Mouse (Mus musculus) liver, embryonic 12.5 days (tissue): ENCODE data around the gene Kcnd3. TPM values are rescaled to one million over a fixed set of nuclear protein-coding genes. Genes with fewer than 3 reads are reported as not detected.

Experiments used
- ATAC-seq: fragments of 200-750 bp; cut with Nextera tagmentation; 2 replicates; pipeline ENCODE4 v1.8.0; 2017; ENCODE audit warnings: moderate number of reproducible peaks, mild to moderate bottlenecking, moderate library complexity
- H3K27ac ChIP-seq: fragments of 300-500 bp; sonication (generic); 2 replicates; pipeline ENCODE4 v1.5.1; 2016; ENCODE audit warnings: mild to moderate bottlenecking
- H3K27me3 ChIP-seq: fragments of 300-500 bp; sonication (generic); replicated peaks from 2 replicates; pipeline ENCODE4 v1.6.1; 2016; ENCODE audit warnings: mild to moderate bottlenecking, moderate library complexity
- H3K36me3 ChIP-seq: fragments of 300-500 bp; sonication (generic); 2 replicates; pipeline ENCODE4 v1.6.1; 2016; ENCODE audit warnings: mild to moderate bottlenecking, moderate library complexity
- H3K4me1 ChIP-seq: fragments of 300-500 bp; sonication (generic); 2 replicates; pipeline ENCODE4 v1.6.1; 2016
- H3K4me2 ChIP-seq: fragments of 300-500 bp; sonication (generic); 2 replicates; pipeline ENCODE4 v1.6.1; 2016; ENCODE audit warnings: mild to moderate bottlenecking, moderate library complexity
- H3K4me3 ChIP-seq: fragments of 300-500 bp; sonication (generic); 2 replicates; pipeline ENCODE4 v1.5.1; 2016; ENCODE audit warnings: mild to moderate bottlenecking, moderate library complexity
- H3K9ac ChIP-seq: fragments of 300-500 bp; sonication (generic); 2 replicates; pipeline ENCODE4 v1.6.1; 2016; ENCODE audit warnings: mild to moderate bottlenecking, moderate library complexity
- H3K9me3 ChIP-seq: fragments of 300-500 bp; sonication (generic); replicated peaks from 2 replicates; pipeline ENCODE4 v1.6.1; 2016; ENCODE audit warnings: mild to moderate bottlenecking, moderate library complexity
- WGBS: fragments of 180-500 bp; shearing (Covaris S2); methylation state at CpG from one replicate; pipeline ENCODE4 v1.1.7; 2016; ENCODE audit not compliant: insufficient replicate concordance; 5-methylcytosine and 5-hydroxymethylcytosine counted together
- polyA plus RNA-seq: library from polyadenylated mRNA; unstranded; fragments of >200 nt; fragmentation: Nextera tagmentation; extraction: Ambion mirVana; gene quantifications from 2 replicates; pipeline ENCODE4 v1.2.1, GENCODE M21; 2016

Gene Kcnd3
- polyA plus RNA-seq, 1 experiment from 2014 or later: 0.26 TPM

DNA sequence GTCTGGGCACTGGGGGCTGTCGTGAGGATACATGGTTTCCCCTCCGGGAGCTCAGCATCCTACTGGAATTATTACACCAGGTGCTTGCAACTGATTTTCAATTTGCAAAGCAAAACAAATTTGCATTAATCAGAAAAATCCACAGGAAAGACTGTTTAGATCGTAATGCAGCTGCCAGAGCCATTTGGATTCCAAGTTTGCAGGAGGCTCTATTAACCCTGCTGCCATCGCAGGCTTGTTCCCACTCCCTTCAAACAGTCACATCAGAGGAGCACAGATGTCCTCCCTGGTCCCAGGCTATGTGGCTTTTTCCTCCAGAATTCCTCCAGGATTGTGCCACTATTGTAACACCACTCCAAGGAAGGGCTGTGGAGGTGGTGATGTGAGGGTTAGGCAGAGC lies 54.5 kb downstream of the Kcnd3 start:
- Histone ChIP-seq H3K27ac (no peak overlapping the region), H3K4me1 (no peaks in the 10 kb centered on the region), H3K27me3 (no peaks in the 10 kb centered on the region; the same call in 1 of the 2 replicates), H3K36me3 (no peaks in the 10 kb centered on the region), H3K4me2 (no peak overlapping the region), H3K4me3 (no peak overlapping the region), H3K9me3 (no peaks in the 10 kb centered on the region), H3K9ac (no peak overlapping the region)
- ATAC-seq: no peak
- WGBS: 70% methylated on average over 4 of the region's 4 CpGs

DNA sequence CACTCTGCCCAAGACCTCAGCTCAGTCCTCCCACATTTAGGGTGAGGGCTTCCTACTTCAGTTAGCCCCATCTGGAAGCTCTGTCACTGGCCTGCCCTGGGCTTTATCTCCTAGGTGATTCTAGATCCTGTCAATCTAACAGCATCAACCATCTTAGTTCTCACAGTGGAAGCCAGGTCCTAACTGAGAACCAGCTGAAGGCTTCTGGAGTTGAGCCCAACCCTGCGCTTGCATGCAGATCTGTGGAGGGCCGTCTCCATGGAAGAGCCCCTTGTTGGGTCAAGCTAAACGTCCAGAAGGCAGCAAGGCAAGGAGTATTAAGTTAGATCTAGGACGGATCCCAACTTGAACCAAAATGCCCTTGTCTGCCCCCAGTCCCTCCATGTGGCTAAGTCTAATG lies 57.2 kb downstream of the Kcnd3 start:
- WGBS: 58% methylated on average over 4 of the region's 4 CpGs
- Histone ChIP-seq H3K4me1 (no peaks in the 10 kb centered on the region), H3K4me3 (no peak overlapping the region), H3K9ac (no peak overlapping the region), H3K9me3 (no peaks in the 10 kb centered on the region), H3K36me3 (no peaks in the 10 kb centered on the region), H3K27me3 (no peaks in the 10 kb centered on the region; the same call in 1 of the 2 replicates), H3K4me2 (no peak overlapping the region), H3K27ac (no peak overlapping the region)
- ATAC-seq: no peak

DNA sequence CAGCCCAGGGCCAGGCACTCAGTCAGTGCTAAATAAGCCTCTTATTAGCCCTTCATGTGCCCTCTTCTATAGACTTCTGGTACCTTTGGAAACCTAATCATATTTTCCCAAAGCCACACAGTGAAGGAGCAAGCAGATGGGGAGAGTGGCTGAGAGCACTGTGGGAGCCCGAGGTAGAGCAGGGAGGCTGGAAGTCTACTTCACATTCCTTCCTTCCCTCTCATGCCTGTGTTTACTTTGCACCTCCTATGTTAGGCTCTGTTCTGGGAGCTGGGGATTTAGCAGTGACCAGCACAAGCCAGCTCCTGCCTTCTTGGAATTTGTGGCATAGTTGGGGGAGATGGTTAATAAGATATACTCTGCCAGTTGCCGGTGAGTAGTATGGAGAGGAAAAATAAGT lies 59.7 kb downstream of the Kcnd3 start:
- H3K36me3 ChIP-seq: no peaks in the 10 kb centered on the region
- H3K4me1 ChIP-seq: no peaks in the 10 kb centered on the region
- ATAC-seq: no peak
- no peak overlapping the region for H3K4me2 ChIP-seq
- no peaks in the 10 kb centered on the region for H3K9me3 ChIP-seq
- H3K9ac ChIP-seq: no peak overlapping the region
- H3K27me3 ChIP-seq: no peaks in the 10 kb centered on the region; the same call in 1 of the 2 replicates
- no peak overlapping the region for H3K4me3 ChIP-seq
- no peak overlapping the region for H3K27ac ChIP-seq
- WGBS: 17% methylated on average over 2 of the region's 2 CpGs

DNA sequence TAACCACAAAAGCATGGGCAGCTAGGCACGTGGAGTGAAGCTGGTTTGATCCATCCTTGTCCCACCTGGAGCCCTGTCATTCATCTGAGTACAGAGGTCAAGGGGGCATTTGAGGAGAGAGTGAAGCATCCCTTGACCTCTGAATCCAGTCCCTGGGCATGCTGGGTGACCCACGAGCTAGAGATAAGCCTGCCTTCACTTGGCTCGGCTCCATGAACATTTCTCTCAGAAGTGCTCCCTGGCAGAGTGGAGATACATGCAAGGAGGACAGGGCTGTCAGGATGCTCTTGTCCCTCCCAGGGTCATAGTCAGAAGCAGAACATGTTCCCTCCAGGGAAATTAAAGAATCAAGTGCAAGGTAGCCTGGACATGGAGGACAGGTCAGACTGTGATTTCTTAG lies 62.1 kb downstream of the Kcnd3 start:
- Histone ChIP-seq H3K9me3 (no peaks in the 10 kb centered on the region), H3K27me3 (no peaks in the 10 kb centered on the region; the same call in 1 of the 2 replicates), H3K4me1 (no peaks in the 10 kb centered on the region), H3K27ac (no peak overlapping the region), H3K9ac (no peak overlapping the region), H3K4me2 (no peak overlapping the region), H3K36me3 (no peaks in the 10 kb centered on the region), H3K4me3 (no peak overlapping the region)
- WGBS: 40% methylated on average over 3 of the region's 3 CpGs
- ATAC-seq: no peak

DNA sequence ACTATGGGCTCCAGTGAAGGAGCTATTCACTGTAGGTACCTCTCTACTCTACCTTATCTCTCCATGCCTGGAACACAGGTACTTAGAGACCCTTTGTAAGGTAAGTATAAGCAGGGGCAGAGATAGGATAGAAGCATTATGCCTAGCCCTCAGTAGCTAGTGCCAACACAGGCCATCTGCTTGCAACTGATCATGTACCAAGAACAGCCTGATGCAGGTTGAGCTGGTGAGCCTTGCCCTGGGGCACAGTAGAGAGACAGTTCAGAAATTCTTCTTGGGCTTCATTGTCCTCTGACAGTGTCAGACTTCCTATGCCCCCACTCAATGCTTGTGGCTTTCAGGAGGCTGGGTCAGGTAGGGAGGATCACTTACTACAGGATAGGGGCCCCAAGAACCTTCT lies 62.9 kb downstream of the Kcnd3 start:
- H3K36me3 ChIP-seq: no peaks in the 10 kb centered on the region
- no peak overlapping the region for H3K27ac ChIP-seq
- ATAC-seq: no peak
- no peaks in the 10 kb centered on the region; the same call in 1 of the 2 replicates for H3K27me3 ChIP-seq
- H3K4me1 ChIP-seq: no peaks in the 10 kb centered on the region
- no peaks in the 10 kb centered on the region for H3K9me3 ChIP-seq
- H3K9ac ChIP-seq: no peak overlapping the region
- no peak overlapping the region for H3K4me2 ChIP-seq
- H3K4me3 ChIP-seq: no peak overlapping the region

DNA sequence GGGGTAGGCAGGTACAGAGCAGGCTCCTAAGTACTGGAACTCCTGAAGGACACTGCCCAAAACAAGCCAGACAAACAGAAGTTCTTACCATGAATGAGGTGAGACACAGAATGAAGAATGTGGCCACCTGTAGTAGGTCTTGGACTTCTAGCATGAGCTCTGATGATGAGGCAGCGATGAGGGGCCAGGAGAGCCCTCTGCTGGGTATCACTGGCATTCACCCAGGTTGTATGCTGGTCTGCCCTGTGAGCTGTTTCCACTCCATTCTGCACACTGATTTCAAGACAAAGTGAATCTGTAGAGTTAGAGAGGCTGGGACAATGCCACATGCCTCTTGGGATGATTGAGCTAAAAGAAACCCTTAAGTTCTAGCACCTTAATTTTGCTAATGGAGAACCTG lies 63.5 kb downstream of the Kcnd3 start:
- H3K9me3 ChIP-seq: no peaks in the 10 kb centered on the region
- H3K27me3 ChIP-seq: no peaks in the 10 kb centered on the region; the same call in 1 of the 2 replicates
- H3K4me3 ChIP-seq: no peak overlapping the region
- WGBS: 70% methylated on average over 1 of the region's 1 CpGs
- no peaks in the 10 kb centered on the region for H3K4me1 ChIP-seq
- no peak overlapping the region for H3K9ac ChIP-seq
- ATAC-seq: no peak
- no peak overlapping the region for H3K4me2 ChIP-seq
- no peak overlapping the region for H3K27ac ChIP-seq
- no peaks in the 10 kb centered on the region for H3K36me3 ChIP-seq

DNA sequence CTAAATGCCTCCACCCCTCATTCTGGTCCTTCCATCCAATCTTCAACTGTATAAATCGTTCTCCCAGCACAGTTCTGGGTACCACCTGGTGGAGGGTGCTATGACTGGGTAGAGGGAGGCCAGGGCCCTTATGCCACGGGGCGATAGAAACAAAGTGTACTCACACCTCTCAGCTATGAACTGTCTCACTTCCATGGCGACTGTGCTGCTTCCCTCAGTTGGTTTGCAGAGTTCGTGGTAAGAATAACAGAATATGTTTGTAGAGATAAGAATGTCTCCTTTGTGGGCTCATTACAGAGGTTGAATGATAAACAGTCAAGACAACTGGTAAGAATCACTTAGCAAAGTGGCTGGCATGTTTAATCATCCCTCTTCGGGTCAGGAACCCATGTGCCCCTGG lies 68.3 kb downstream of the Kcnd3 start:
- no peaks in the 10 kb centered on the region for H3K36me3 ChIP-seq
- H3K4me3 ChIP-seq: no peak overlapping the region
- H3K9me3 ChIP-seq: no peaks in the 10 kb centered on the region
- WGBS: 33% methylated on average over 6 of the region's 6 CpGs
- no peak overlapping the region for H3K4me2 ChIP-seq
- peaks cover 6% of the 10 kb centered on the region; the same call in 1 of the 2 replicates for H3K4me1 ChIP-seq
- no peak overlapping the region for H3K27ac ChIP-seq
- ATAC-seq: no peak
- no peaks in the 10 kb centered on the region; the same call in 1 of the 2 replicates for H3K27me3 ChIP-seq
- no peak overlapping the region for H3K9ac ChIP-seq

DNA sequence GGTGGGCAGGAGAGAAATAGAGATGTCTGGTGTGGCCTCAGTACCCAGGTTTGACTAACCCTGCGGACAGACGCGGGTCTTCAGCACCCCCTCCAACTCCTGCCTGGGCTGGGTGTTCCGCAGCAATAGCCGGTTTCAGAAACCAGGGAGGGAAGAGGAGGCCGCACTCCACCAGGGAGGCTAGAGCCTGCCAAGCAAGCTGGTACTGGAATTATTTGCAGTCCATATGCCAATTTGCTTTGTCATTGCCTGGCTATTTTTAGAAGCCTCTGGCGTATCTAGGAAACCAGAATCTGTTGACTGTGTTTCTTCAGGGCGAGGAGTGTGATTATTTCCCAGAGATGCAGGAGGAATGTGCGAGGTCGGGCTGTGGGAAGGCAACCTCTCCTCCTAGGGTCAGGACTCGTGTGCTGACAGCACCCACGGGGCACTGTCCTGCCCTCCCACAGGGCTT lies 69.1 kb downstream of the Kcnd3 start:
- H3K9me3 ChIP-seq: no peaks in the 10 kb centered on the region
- H3K4me1 ChIP-seq: peaks cover 6% of the 10 kb centered on the region; the same call in 1 of the 2 replicates
- no peaks in the 10 kb centered on the region; the same call in 1 of the 2 replicates for H3K27me3 ChIP-seq
- no peak overlapping the region for H3K4me2 ChIP-seq
- no peak overlapping the region for H3K9ac ChIP-seq
- WGBS: 53% methylated on average over 12 of the region's 12 CpGs
- ATAC-seq: no peak
- H3K4me3 ChIP-seq: no peak overlapping the region
- no peaks in the 10 kb centered on the region for H3K36me3 ChIP-seq
- no peak overlapping the region for H3K27ac ChIP-seq

DNA sequence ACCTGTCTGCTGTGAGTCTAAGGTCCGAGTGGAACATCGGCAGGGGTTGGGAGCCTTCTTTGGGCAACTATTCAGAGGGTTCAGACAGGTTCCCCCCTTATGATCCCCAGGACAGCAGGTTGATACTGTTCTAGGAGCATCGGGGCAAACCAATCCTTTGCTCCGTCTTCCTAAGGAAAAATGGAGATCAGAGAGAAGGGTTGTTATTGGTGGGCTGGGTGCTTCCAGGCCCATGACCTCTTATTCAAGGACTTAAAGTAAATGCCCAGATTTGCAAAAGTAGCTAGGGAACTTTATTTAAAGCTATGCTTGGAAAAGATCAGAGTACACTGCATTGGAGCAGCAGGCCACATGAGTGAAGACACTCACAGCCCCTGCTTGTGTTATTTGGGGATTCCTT lies 69.5 kb downstream of the Kcnd3 start:
- 73% methylated on average over 4 of the region's 4 CpGs for WGBS
- Histone ChIP-seq H3K27me3 (no peaks in the 10 kb centered on the region; the same call in 1 of the 2 replicates), H3K9me3 (no peaks in the 10 kb centered on the region), H3K4me2 (no peak overlapping the region), H3K4me1 (peaks cover 6% of the 10 kb centered on the region; the same call in 1 of the 2 replicates), H3K4me3 (no peak overlapping the region), H3K36me3 (no peaks in the 10 kb centered on the region), H3K27ac (no peak overlapping the region), H3K9ac (no peak overlapping the region)
- no peak for ATAC-seq

DNA sequence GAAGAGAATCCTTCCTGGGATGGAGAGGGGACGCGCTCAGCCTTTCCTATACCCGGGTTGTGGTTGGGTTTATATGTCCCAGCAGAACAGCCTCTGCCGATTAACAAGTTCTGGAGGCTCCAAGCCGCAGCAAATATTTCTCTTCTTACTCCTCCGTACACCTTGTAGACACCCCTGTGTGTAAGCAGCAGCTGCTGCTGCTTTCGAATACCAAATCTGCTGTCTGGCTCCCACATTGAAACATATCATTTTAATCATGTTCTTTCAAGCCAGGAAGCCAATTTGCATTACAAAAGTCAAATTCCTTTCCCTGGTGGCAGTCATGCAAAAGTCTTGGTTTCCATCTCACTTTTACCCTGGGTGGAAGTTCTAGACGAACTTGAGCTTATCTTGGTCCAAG lies 76.7 kb downstream of the Kcnd3 start:
- WGBS: 56% methylated on average over 8 of the region's 8 CpGs
- ATAC-seq: no peak

DNA sequence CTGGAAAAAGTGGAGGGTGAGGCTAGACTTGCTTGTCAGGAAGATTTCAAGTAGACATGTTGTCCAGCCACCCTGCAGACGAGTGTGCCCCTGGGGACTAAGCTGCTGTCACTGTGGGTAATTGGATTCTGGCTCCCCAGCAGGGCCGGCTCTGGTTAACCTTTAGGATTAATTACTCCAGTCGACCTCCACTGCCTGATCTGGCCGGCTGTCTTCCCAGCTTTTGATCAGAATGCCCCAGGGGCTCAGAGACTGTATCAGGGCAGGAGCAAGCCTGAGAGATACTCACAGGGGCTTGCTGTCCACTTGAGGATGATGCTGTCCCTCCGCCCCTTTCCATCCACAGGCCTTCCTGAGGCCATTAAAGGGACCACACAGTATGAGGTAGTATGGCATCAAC lies 77.6 kb downstream of the Kcnd3 start:
- ATAC-seq: no peak
- Histone ChIP-seq H3K4me1 (no peaks in the 10 kb centered on the region), H3K9me3 (no peaks in the 10 kb centered on the region), H3K9ac (no peak overlapping the region), H3K4me2 (no peak overlapping the region), H3K36me3 (no peaks in the 10 kb centered on the region), H3K27me3 (peaks cover 13% of the 10 kb centered on the region), H3K4me3 (no peak overlapping the region), H3K27ac (no peak overlapping the region)
- 31% methylated on average over 5 of the region's 5 CpGs for WGBS

More for the DNA sequence above, 76.7 kb downstream of the Kcnd3 start:
- H3K36me3 ChIP-seq: no peaks in the 10 kb centered on the region
- no peak overlapping the region for H3K9ac ChIP-seq
- no peak overlapping the region for H3K4me3 ChIP-seq
- H3K27me3 ChIP-seq: peaks cover 13% of the 10 kb centered on the region
- H3K4me2 ChIP-seq: no peak overlapping the region
- no peak overlapping the region for H3K27ac ChIP-seq
- H3K9me3 ChIP-seq: no peaks in the 10 kb centered on the region
- H3K4me1 ChIP-seq: no peaks in the 10 kb centered on the region

DNA sequence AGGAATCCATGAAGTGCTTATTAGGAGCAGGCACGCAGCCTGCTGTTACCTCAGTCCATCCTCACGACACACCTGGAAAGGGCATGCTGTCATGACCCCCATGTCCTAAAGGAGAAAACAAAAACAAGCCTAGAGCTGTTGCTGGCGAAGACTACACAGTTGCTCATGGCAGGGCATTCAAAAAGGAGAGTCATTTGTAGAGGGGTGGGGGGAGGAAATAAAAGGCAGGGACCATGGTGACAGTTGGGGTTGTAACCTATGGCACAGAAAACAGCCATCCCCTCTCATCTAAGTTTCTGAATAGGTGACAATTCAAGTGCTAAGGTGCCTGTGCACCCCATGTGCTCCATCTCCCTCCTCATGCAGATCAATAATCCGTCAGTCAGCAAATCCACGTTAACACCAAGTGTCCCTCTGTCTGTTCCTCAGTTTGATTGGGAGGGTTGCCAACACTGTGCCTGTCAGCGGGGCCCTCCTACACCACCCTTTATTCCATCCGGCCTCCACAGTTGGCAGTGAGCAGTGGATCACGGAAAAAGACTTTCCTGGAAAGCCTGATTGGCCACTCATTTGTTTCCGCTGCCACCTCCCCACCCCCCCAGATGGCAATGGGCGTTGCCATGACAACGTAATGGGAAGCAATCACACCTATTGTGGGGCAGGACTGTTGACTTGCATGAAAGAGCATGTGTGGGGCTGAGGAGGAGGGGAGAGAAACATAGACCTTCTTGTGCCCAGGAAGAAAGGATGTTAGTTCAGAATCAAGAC lies 78.4 kb downstream of the Kcnd3 start:
- no peaks in the 10 kb centered on the region for H3K4me1 ChIP-seq
- H3K9ac ChIP-seq: no peak overlapping the region
- peaks cover 13% of the 10 kb centered on the region for H3K27me3 ChIP-seq
- WGBS: 32% methylated on average over 11 of the region's 11 CpGs
- ATAC-seq: no peak
- H3K36me3 ChIP-seq: no peaks in the 10 kb centered on the region
- H3K27ac ChIP-seq: no peak overlapping the region
- no peak overlapping the region for H3K4me3 ChIP-seq
- no peaks in the 10 kb centered on the region for H3K9me3 ChIP-seq
- H3K4me2 ChIP-seq: no peak overlapping the region

DNA sequence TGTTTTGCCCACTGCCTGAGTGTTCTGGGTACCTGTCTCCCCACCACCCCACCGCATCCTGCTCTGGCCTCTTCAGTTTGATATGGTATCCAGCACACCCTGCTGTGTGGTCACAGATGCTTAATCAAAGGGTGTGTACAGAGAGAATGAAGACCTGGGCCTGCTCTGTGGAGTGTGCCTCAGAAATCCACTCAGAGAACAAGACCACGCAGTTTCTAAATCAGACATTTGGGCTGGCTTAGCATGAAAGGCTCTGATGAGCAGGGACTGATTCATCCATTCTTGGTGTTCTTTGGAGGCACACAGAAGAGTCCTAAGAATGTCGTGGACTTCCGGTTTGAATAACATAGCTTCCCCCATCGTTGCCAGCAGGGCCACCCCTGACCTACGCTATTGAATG lies 86.3 kb downstream of the Kcnd3 start:
- H3K9me3 ChIP-seq: no peaks in the 10 kb centered on the region
- no peak overlapping the region for H3K9ac ChIP-seq
- H3K4me2 ChIP-seq: no peak overlapping the region
- H3K4me1 ChIP-seq: no peaks in the 10 kb centered on the region
- no peak overlapping the region for H3K4me3 ChIP-seq
- no peak for ATAC-seq
- H3K36me3 ChIP-seq: no peaks in the 10 kb centered on the region
- H3K27me3 ChIP-seq: no peaks in the 10 kb centered on the region
- 47% methylated on average over 6 of the region's 6 CpGs for WGBS
- H3K27ac ChIP-seq: no peak overlapping the region
